Mouse (Mus musculus) testis, postnatal 14 days (tissue): ENCODE measurements at regions not wholly inside any gene's neighbourhood (a gene's known extent, or its start where the extent isn't known, plus 50 kb on each side); places are given as distances from the start of the nearest gene placed in this dataset.

ENCODE experiments used
- DNase-seq: peaks from one replicate; pipeline ENCODE4 v3.0.0; 2021; ENCODE audit warnings: low spot score

GRCm38 (mm10) chr2:137705724-137706422 is 550.5 kb upstream of the Btbd3 start:
- DNase-seq: no peak

- DNase-seq: no peak
These were observed 551.2 kb upstream of the Btbd3 start for GRCm38 (mm10) chr2:137704948-137705723.

- no peak for DNase-seq
These were observed 551.8 kb upstream of the Btbd3 start for GRCm38 (mm10) chr2:137704565-137704947.

GRCm38 (mm10) chr2:137704051-137704450 is 552.3 kb upstream of the Btbd3 start:
- DNase-seq: no peak

GRCm38 (mm10) chr2:137695885-137696284 is 560.5 kb upstream of the Btbd3 start:
- no peak for DNase-seq

GRCm38 (mm10) chr2:137694020-137694419 is 562.3 kb upstream of the Btbd3 start:
- no peak for DNase-seq

- no peak for DNase-seq
These were observed 569.2 kb upstream of the Btbd3 start for GRCm38 (mm10) chr2:137687208-137687607.

- DNase-seq: no peak
These were observed 569.6 kb upstream of the Btbd3 start for GRCm38 (mm10) chr2:137686735-137687134.

GRCm38 (mm10) chr2:137681762-137682161 is 565.3 kb upstream of the Jag1 start:
- no peak for DNase-seq

GRCm38 (mm10) chr2:137663171-137663570 is 546.7 kb upstream of the Jag1 start:
- no peak for DNase-seq

- no peak for DNase-seq
These were observed 545.8 kb upstream of the Jag1 start for GRCm38 (mm10) chr2:137662216-137662615.

- DNase-seq: no peak
These were observed 544.0 kb upstream of the Jag1 start for GRCm38 (mm10) chr2:137660449-137660848.

GRCm38 (mm10) chr2:137654296-137654695 is 537.9 kb upstream of the Jag1 start:
- DNase-seq: no peak

- no peak for DNase-seq
These were observed 527.7 kb upstream of the Jag1 start for GRCm38 (mm10) chr2:137644160-137644559.

GRCm38 (mm10) chr2:137643269-137644055 is 527.0 kb upstream of the Jag1 start:
- DNase-seq: no peak

GRCm38 (mm10) chr2:137635019-137635621 is 518.7 kb upstream of the Jag1 start:
- no peak for DNase-seq

- DNase-seq: no peak
These were observed 500.2 kb upstream of the Jag1 start for GRCm38 (mm10) chr2:137616637-137617036.

GRCm38 (mm10) chr2:137613791-137614190 is 497.3 kb upstream of the Jag1 start:
- DNase-seq: no peak

- no peak for DNase-seq
These were observed 492.1 kb upstream of the Jag1 start for GRCm38 (mm10) chr2:137608506-137608905.

- no peak for DNase-seq
These were observed 481.7 kb upstream of the Jag1 start for GRCm38 (mm10) chr2:137598136-137598535.

- no peak for DNase-seq
These were observed 478.1 kb upstream of the Jag1 start for GRCm38 (mm10) chr2:137594509-137594908.

GRCm38 (mm10) chr2:137591551-137591950 is 475.1 kb upstream of the Jag1 start:
- DNase-seq: no peak
